Mouse (Mus musculus) G1E (cell line): ENCODE results near the gene Gramd1c. TPM values are rescaled to one million over a fixed set of nuclear protein-coding genes. Genes with fewer than 3 reads are reported as not detected.

Experiments used
- ATAC-seq: 2 replicates; pipeline ENCODE4 v1.8.0; 2016; ENCODE audit warnings: mild to moderate bottlenecking; ENCODE audit not compliant: insufficient number of reproducible peaks, poor library complexity, low FRiP score, severe bottlenecking; ENCODE audit errors: extremely low read depth
- DNase-seq: peaks from one replicate; pipeline ENCODE4 v3.0.0; 2012; ENCODE audit warnings: low spot score
- H3K27me3 ChIP-seq: 2 replicates; pipeline ENCODE4 v1.6.1; 2012; ENCODE audit warnings: mild to moderate bottlenecking, low read length, inconsistent platforms; ENCODE audit not compliant: insufficient read depth
- H3K36me3 ChIP-seq: replicated peaks from 2 replicates; pipeline ENCODE3; 2012; ENCODE audit warnings: mild to moderate bottlenecking, inconsistent platforms
- H3K4me1 ChIP-seq: 2 replicates; pipeline ENCODE4 v1.6.1; 2012; ENCODE audit warnings: low read depth, low read length, inconsistent platforms, mixed read lengths; ENCODE audit not compliant: insufficient read depth
- H3K4me3 ChIP-seq: 2 replicates; pipeline ENCODE4 v1.5.1; 2012; ENCODE audit warnings: low read depth, mild to moderate bottlenecking, inconsistent platforms, low read length, moderate library complexity, mixed read lengths
- H3K9me3 ChIP-seq: replicated peaks from 2 replicates; pipeline ENCODE4 v1.6.1; 2012; ENCODE audit warnings: inconsistent platforms
- CTCF ChIP-seq: IDR thresholded peaks from 2 replicates; pipeline ENCODE4 v1.5.1; 2012; ENCODE audit warnings: low read depth, low read length, inconsistent platforms, mixed read lengths
- GATA1 ChIP-seq: IDR thresholded peaks from 2 replicates; pipeline ENCODE4 v1.6.1; 2012; ENCODE audit warnings: borderline replicate concordance, low read length, inconsistent platforms, mixed read lengths
- GATA2 ChIP-seq: IDR thresholded peaks from 2 replicates; pipeline ENCODE4 v1.6.1; 2012; ENCODE audit warnings: low read depth, low read length, inconsistent platforms, borderline replicate concordance
- POLR2AphosphoS5 ChIP-seq: IDR thresholded peaks from 2 replicates; pipeline ENCODE4 v1.6.1; 2012; ENCODE audit warnings: low read depth, low read length, inconsistent platforms; ENCODE audit not compliant: insufficient replicate concordance
- TAL1 ChIP-seq: conservative IDR thresholded peaks from 2 replicates; pipeline ENCODE4 v1.6.1; 2012; ENCODE audit warnings: low read depth, low read length, inconsistent platforms, mixed read lengths
- polyA plus RNA-seq: library from polyadenylated mRNA; stranded (reverse); fragments of >175 nt; gene quantifications from 2 replicates; pipeline ENCODE4 v1.2.3, GENCODE M21; 2012
- total RNA-seq, 2 experiments: library from RNA; stranded (forward) in 1 of 2; stranded (reverse) in 1 of 2; fragments of 200-1000 nt in 1 of 2; fragments of >200 nt in 1 of 2; fragmentation: Nextera tagmentation in 1 of 2; gene quantifications; 2 replicates each; pipeline ENCODE4 v1.2.3; 2014 to 2017

Gramd1c gene
- total and polyA plus RNA-seq, 3 experiments = 0.10 to 11.2 (median 1.4) TPM

GRCm38 (mm10) chr16:43980110-43980609 is 83.0 kb downstream of the Gramd1c start:
- no peak for ATAC-seq
- Histone ChIP-seq H3K4me1 (peaks cover 12% of the 10 kb centered on the region), H3K9me3 (no peaks in the 10 kb centered on the region), H3K27me3 (peaks cover 18% of the 10 kb centered on the region), H3K4me3 (peak overlapping the region; percentile 73; the same call in 1 of the 2 replicates), H3K36me3 (no peaks in the 10 kb centered on the region)
- TF ChIP-seq POLR2AphosphoS5 (no peak), CTCF (no peak), GATA1 (no peak), TAL1 (no peak), GATA2 (no peak)
- DNase-seq = no peak

GRCm38 (mm10) chr16:43979328-43980109 is 83.6 kb downstream of the Gramd1c start, which contains the start of gene Zdhhc23:
TSS of gene Zdhhc23 (minus strand) at chr16:43979791.
- DNase-seq = peak; percentile 23
- ATAC-seq = no peak

GRCm38 (mm10) chr16:43979010-43979327 is 84.2 kb downstream of the Gramd1c start:
- ATAC-seq (no peak), DNase-seq (no peak)
- peaks cover 18% of the 10 kb centered on the region for H3K27me3 ChIP-seq
- peak overlapping the region; percentile 73 for H3K4me3 ChIP-seq
- TF ChIP-seq GATA1 (no peak), CTCF (no peak), POLR2AphosphoS5 (no peak), GATA2 (no peak), TAL1 (no peak)
- H3K9me3 ChIP-seq = no peaks in the 10 kb centered on the region
- H3K36me3 ChIP-seq = no peaks in the 10 kb centered on the region
- H3K4me1 ChIP-seq = peaks cover 12% of the 10 kb centered on the region

More at GRCm38 (mm10) chr16:43979328-43980109, 83.6 kb downstream of the Gramd1c start, which contains the start of gene Zdhhc23:
- H3K4me3 ChIP-seq = peak within 1 kb of the TSS; percentile 73
- H3K9me3 ChIP-seq = no peaks in the 10 kb centered on the region
- peaks cover 12% of the 10 kb centered on the region for H3K4me1 ChIP-seq
- H3K27me3 ChIP-seq = peaks cover 18% of the 10 kb centered on the region
- no peak for TF ChIP-seq CTCF
- no peak for TF ChIP-seq POLR2AphosphoS5
- TF ChIP-seq TAL1 = no peak
- no peak for TF ChIP-seq GATA2
- no peak for TF ChIP-seq GATA1
- H3K36me3 ChIP-seq = no peaks in the 10 kb centered on the region

DNA sequence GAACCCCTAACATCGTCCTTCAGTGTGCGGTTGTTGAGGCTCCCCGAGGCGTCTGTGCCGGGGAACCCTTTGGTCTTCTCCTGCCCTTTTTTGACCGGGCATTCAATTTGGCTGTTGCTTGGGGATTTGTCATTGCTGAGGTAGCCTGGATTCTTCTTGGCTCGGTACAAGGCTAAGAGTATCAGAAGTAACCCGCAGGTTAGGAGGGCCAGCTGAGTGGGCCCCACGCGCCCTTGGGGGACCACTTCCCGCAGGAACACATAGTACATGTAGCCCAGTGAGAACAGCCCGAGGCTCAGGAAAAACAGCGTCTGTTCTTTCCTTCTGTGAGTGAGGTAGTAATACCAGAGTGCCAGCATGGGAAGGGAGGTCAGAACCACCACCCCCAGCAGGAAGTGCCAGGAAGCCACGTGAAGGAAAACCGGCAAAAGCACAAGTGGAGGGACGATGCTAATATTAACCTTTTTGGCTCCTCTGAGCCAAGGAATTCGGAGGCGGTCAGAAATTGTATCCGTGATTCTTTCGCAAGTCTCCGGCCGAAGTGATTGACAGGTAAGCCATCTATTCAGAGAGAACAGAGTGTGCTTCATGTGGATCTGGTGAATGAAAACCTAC is 89.4 kb downstream of the Gramd1c start:
- Histone ChIP-seq H3K4me3 (no peak overlapping the region), H3K9me3 (no peaks in the 10 kb centered on the region), H3K27me3 (peaks cover 12% of the 10 kb centered on the region), H3K36me3 (no peaks in the 10 kb centered on the region), H3K4me1 (no peaks in the 10 kb centered on the region)
- no peak for TF ChIP-seq GATA2
- TF ChIP-seq POLR2AphosphoS5 = no peak
- TF ChIP-seq CTCF = no peak
- no peak for TF ChIP-seq GATA1
- no peak for TF ChIP-seq TAL1
- no peak for ATAC-seq
- no peak for DNase-seq

DNA sequence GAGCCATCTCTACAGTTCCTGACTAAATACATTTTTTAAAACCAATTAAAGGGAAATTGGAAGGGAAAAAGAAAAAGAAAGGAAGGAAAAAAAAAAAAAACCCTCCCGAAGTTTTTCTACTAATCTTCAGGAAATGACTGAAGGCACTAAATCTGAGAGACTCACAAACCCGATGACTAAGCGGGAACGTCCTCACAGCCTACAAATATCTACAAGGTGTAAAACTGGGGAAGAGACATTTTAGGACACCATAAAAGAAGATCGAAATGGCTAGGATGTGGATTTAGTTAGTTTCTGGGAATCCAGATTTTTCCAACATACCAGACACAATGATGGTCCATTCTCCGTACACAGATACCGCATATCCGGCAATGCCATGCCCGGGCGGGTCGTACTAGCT is 90.0 kb downstream of the Gramd1c start:
- H3K4me3 ChIP-seq = no peak overlapping the region
- TF ChIP-seq GATA1 (no peak), CTCF (no peak), TAL1 (no peak)
- H3K36me3 ChIP-seq = no peaks in the 10 kb centered on the region
- H3K4me1 ChIP-seq = no peaks in the 10 kb centered on the region
- no peak for DNase-seq
- no peaks in the 10 kb centered on the region for H3K9me3 ChIP-seq
- ATAC-seq = no peak
- H3K27me3 ChIP-seq = peaks cover 10% of the 10 kb centered on the region

DNA sequence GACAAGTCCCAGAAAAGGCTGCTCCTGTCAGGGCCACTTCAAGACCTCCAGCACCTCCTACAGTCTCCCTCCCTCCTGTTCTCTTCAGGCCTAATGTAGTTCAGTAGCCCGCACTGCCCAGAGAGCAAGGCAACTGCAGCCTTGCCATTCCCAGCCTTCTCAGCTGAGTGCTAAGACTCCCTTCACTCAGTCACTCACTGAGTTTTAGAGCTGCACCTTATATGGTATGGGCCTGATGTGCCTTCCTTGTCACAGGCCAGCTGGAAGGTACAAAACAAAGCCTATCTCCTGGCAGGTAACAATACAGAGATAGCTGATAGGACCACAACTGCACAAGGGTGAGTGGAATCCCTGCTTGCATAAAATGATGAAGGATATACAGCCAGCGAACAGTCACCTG is 90.8 kb downstream of the Gramd1c start:
- H3K4me1 ChIP-seq = no peaks in the 10 kb centered on the region
- no peak for ATAC-seq
- no peaks in the 10 kb centered on the region for H3K9me3 ChIP-seq
- no peak for DNase-seq
- H3K4me3 ChIP-seq = no peak overlapping the region
- TF ChIP-seq TAL1 (no peak), CTCF (no peak), GATA2 (no peak), GATA1 (no peak), POLR2AphosphoS5 (no peak)
- H3K36me3 ChIP-seq = no peaks in the 10 kb centered on the region
- peaks cover 8% of the 10 kb centered on the region for H3K27me3 ChIP-seq
